Mouse (Mus musculus) forebrain, embryonic 14.5 days (tissue): ENCODE data around the gene Sema6d. TPM values are rescaled to one million over a fixed set of nuclear protein-coding genes. Genes with fewer than 3 reads are reported as not detected.

ENCODE experiments used
- ATAC-seq: fragments of 200-750 bp; cut with Nextera tagmentation; 2 replicates; pipeline ENCODE4 v1.8.0; 2017; ENCODE audit warnings: mild to moderate bottlenecking, moderate library complexity
- DNase-seq: peaks from one replicate; pipeline ENCODE4 v3.0.0-alpha.2; 2015; ENCODE audit warnings: low spot score
- H3K27ac ChIP-seq: fragments of 300-500 bp; sonication (generic); 2 replicates; pipeline ENCODE4 v1.5.1; 2014; ENCODE audit warnings: low read depth, mild to moderate bottlenecking, control low read depth, low read length, moderate library complexity
- H3K27me3 ChIP-seq: fragments of 300-500 bp; sonication (generic); replicated peaks from 2 replicates; pipeline ENCODE4 v1.6.1; 2014; ENCODE audit warnings: low read length, control low read depth, mixed read lengths; ENCODE audit not compliant: control insufficient read depth, insufficient read depth
- H3K36me3 ChIP-seq: fragments of 300-500 bp; sonication (generic); 2 replicates; pipeline ENCODE4 v1.6.1; 2014; ENCODE audit warnings: low read length, control low read depth; ENCODE audit not compliant: control insufficient read depth, insufficient read depth
- H3K4me1 ChIP-seq: fragments of 300-500 bp; sonication (generic); 2 replicates; pipeline ENCODE4 v1.6.1; 2014; ENCODE audit warnings: antibody characterized with exemption, low read length, control low read depth; ENCODE audit not compliant: control insufficient read depth, insufficient read depth
- H3K4me2 ChIP-seq: fragments of 300-500 bp; sonication (generic); 2 replicates; pipeline ENCODE4 v1.6.1; 2014; ENCODE audit warnings: mild to moderate bottlenecking, control low read depth, low read length
- H3K4me3 ChIP-seq: fragments of 300-500 bp; sonication (generic); 2 replicates; pipeline ENCODE4 v1.5.1; 2014; ENCODE audit warnings: low read depth, low read length, control low read depth
- H3K9ac ChIP-seq: fragments of 300-500 bp; sonication (generic); 2 replicates; pipeline ENCODE4 v1.6.1; 2014; ENCODE audit warnings: mild to moderate bottlenecking, low read length, control low read depth, moderate library complexity
- H3K9me3 ChIP-seq: fragments of 300-500 bp; sonication (generic); replicated peaks from 2 replicates; pipeline ENCODE4 v1.6.1; 2016; ENCODE audit warnings: low read length, control low read depth, mixed read lengths; ENCODE audit not compliant: control insufficient read depth
- WGBS: fragments of 180-500 bp; shearing (Covaris S2); extraction: QIAGEN DNeasy Blood & Tissue Kit; methylation state at CpG from one replicate; pipeline ENCODE4 v1.1.7; 2014; 5-methylcytosine and 5-hydroxymethylcytosine counted together
- polyA plus RNA-seq: library from polyadenylated mRNA; unstranded; fragments of >200 nt; fragmentation: Nextera tagmentation; extraction: Ambion mirVana; gene quantifications from 2 replicates; pipeline ENCODE4 v1.2.1, GENCODE M21; 2014

The Sema6d gene
- polyA plus RNA-seq, 1 experiment from 2014 or later = 15.7 TPM

GRCm38 (mm10) chr2:124607986-124608385 is 518.2 kb downstream of the Sema6d start:
- no peak overlapping the region for H3K27ac ChIP-seq
- no peak overlapping the region for H3K4me3 ChIP-seq
- peaks cover 10% of the 10 kb centered on the region for H3K4me1 ChIP-seq
- 81% methylated on average over 5 of the region's 5 CpGs for WGBS
- no peaks in the 10 kb centered on the region for H3K36me3 ChIP-seq
- H3K9me3 ChIP-seq = no peaks in the 10 kb centered on the region
- DNase-seq (no peak), ATAC-seq (no peak)
- H3K4me2 ChIP-seq = no peak overlapping the region
- 0 out of 2 replicates have a peak, but pooled peaks cover 9% of the 10 kb centered on the region for H3K27me3 ChIP-seq
- no peak overlapping the region for H3K9ac ChIP-seq

DNA sequence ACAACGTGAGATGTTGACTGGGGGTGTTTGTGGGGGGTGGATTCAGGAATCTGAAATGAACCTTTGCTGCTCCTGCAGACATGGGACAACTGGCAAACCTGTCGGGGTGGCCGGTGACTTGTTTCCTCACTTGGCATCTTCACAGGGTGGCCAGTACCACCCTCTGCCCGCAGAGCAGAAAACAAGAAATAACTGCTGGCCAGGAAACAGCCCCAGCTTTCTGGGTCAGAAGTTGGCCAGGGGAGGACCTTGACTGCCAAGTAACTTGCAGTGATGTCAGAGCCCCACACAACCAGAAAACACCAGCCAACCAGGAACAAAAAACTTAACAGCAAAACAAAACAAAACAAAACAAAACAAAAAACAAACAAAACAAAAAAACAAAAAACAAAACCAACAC is 518.8 kb downstream of the Sema6d start:
- DNase-seq = no peak
- WGBS = 73% methylated on average over 4 of the region's 4 CpGs

DNA sequence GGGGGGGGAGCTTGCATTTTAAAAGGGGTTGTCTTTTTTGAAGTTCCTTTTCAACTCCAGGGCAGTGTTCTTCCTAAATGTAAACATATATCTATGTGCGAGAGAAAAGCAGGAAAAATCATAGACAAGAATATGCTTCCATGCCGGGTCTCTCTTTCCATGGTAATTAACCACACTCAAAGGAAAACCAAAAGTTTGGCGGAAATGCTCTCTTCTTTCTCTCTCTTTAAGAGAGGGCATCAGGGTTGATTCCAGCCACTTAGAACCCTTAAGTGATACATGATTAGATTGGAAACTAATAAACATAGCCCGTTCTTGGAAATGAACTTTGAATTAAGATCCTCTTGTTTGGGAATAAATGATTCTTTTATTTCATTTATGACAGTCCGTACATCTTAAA is 519.2 kb downstream of the Sema6d start:
- 23% methylated on average over 5 of the region's 5 CpGs for WGBS
- Histone ChIP-seq H3K36me3 (no peaks in the 10 kb centered on the region), H3K27me3 (0 out of 2 replicates have a peak, but pooled peaks cover 9% of the 10 kb centered on the region), H3K4me2 (peak overlapping the region; percentile 91), H3K4me1 (peaks cover 13% of the 10 kb centered on the region), H3K9me3 (no peaks in the 10 kb centered on the region), H3K4me3 (peak overlapping the region; percentile 83; the same call in 1 of the 2 replicates), H3K9ac (no peak overlapping the region), H3K27ac (no peak overlapping the region)
- ATAC-seq = no peak
- no peak for DNase-seq

More for the DNA sequence above, 518.8 kb downstream of the Sema6d start:
- Histone ChIP-seq H3K4me3 (no peak overlapping the region), H3K36me3 (no peaks in the 10 kb centered on the region), H3K4me1 (peaks cover 13% of the 10 kb centered on the region), H3K4me2 (no peak overlapping the region), H3K9ac (no peak overlapping the region), H3K27ac (no peak overlapping the region), H3K27me3 (0 out of 2 replicates have a peak, but pooled peaks cover 9% of the 10 kb centered on the region), H3K9me3 (no peaks in the 10 kb centered on the region)
- no peak for ATAC-seq

GRCm38 (mm10) chr2:124609711-124610585 is 520.2 kb downstream of the Sema6d start:
- H3K4me1 ChIP-seq = peaks cover 13% of the 10 kb centered on the region
- DNase-seq = peak; percentile 79
- H3K4me2 ChIP-seq = peak overlapping the region; percentile 91
- H3K9ac ChIP-seq = peak overlapping the region; percentile 89
- peak overlapping the region; percentile 83 for H3K4me3 ChIP-seq
- peak overlapping the region; percentile 93 for H3K27ac ChIP-seq
- ATAC-seq = peak; percentile 84
- H3K9me3 ChIP-seq = no peaks in the 10 kb centered on the region
- 0 out of 2 replicates have a peak, but pooled peaks cover 9% of the 10 kb centered on the region for H3K27me3 ChIP-seq
- no peaks in the 10 kb centered on the region for H3K36me3 ChIP-seq
- under 1% methylated on average over 59 of the region's 80 CpGs for WGBS

DNA sequence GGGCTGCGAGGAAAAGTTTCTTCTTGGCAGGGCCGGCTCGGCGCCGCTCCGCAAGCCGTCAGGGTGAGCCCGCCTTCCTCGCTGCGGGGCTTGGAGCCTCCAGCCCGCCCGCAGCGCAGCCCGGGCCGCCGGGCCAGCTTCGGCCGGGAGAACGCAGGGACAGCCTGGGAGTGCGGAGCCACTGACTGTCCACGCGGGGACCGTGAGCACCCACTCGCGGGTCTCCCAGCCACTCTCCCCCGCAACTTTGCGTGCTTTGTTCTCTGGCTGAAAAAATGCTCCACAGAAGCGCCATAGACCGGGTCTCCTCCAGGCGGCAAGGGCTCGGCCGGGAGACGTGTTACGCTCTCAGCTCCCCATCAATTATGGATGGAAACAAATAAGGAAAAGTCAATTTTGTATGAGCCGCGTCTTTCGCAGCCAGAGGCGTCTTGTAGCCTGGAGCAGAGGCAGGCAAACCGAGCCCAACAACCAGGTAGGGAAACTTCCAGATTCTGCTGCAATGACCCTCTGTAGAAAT is 520.9 kb downstream of the Sema6d start:
- no peak; the same call in 1 of the 2 replicates for ATAC-seq
- no peaks in the 10 kb centered on the region for H3K9me3 ChIP-seq
- no peak for DNase-seq
- peak overlapping the region; percentile 89 for H3K9ac ChIP-seq
- peaks cover 13% of the 10 kb centered on the region for H3K4me1 ChIP-seq
- H3K4me3 ChIP-seq = peak overlapping the region; percentile 83
- H3K4me2 ChIP-seq = peak overlapping the region; percentile 91
- H3K36me3 ChIP-seq = no peaks in the 10 kb centered on the region
- H3K27ac ChIP-seq = peak overlapping the region; percentile 93
- 0 out of 2 replicates have a peak, but pooled peaks cover 9% of the 10 kb centered on the region for H3K27me3 ChIP-seq
- under 1% methylated on average over 37 of the region's 39 CpGs for WGBS

- no peaks in the 10 kb centered on the region for H3K9me3 ChIP-seq
- ATAC-seq (no peak), DNase-seq (no peak)
- H3K4me3 ChIP-seq = peak overlapping the region; percentile 83
- H3K27me3 ChIP-seq = 0 out of 2 replicates have a peak, but pooled peaks cover 9% of the 10 kb centered on the region
- WGBS = 22% methylated on average over 13 of the region's 13 CpGs
- peaks cover 13% of the 10 kb centered on the region for H3K4me1 ChIP-seq
- H3K36me3 ChIP-seq = no peaks in the 10 kb centered on the region
- H3K9ac ChIP-seq = peak overlapping the region; percentile 89
- peak overlapping the region; percentile 93; the same call in 1 of the 2 replicates for H3K27ac ChIP-seq
- H3K4me2 ChIP-seq = peak overlapping the region; percentile 91
Observed at GRCm38 (mm10) chr2:124611226-124611625, 521.5 kb downstream of the Sema6d start.

DNA sequence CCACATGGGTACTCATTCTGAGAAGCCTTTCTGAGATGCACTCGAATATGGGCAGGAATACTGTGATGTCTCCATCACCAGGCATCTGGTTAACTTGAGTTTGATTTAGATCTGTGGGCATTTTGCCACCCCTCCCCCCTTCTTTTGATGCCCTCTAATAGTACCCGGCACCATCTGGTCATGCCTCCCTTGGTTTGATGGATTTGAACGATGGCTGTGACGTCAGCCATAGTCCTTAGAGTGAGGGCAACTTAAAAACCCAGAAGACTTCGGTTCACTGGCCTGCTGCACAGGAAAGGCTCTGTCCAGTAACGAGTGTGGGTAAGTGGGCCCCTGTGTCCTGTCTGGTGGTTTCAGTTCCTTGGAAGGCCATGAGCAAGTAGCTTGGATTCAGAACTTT is 522.5 kb downstream of the Sema6d start:
- peak; percentile 2; the same call in 1 of the 2 replicates for ATAC-seq
- peak overlapping the region; percentile 89 for H3K9ac ChIP-seq
- DNase-seq = peak; percentile 73
- WGBS = 39% methylated on average over 6 of the region's 6 CpGs
- peak overlapping the region; percentile 91 for H3K4me2 ChIP-seq
- H3K27me3 ChIP-seq = 0 out of 2 replicates have a peak, but pooled peaks cover 8% of the 10 kb centered on the region
- no peaks in the 10 kb centered on the region for H3K36me3 ChIP-seq
- H3K9me3 ChIP-seq = no peaks in the 10 kb centered on the region
- H3K4me3 ChIP-seq = peak overlapping the region; percentile 83
- H3K27ac ChIP-seq = peak overlapping the region; percentile 58; the same call in 1 of the 2 replicates
- peaks cover 13% of the 10 kb centered on the region for H3K4me1 ChIP-seq

- peak overlapping the region; percentile 89 for H3K9ac ChIP-seq
- H3K4me2 ChIP-seq = peak overlapping the region; percentile 91
- 0 out of 2 replicates have a peak, but pooled peaks cover 3% of the 10 kb centered on the region for H3K27me3 ChIP-seq
- no peaks in the 10 kb centered on the region for H3K9me3 ChIP-seq
- H3K4me1 ChIP-seq = peaks cover 13% of the 10 kb centered on the region
- peak overlapping the region; percentile 58; the same call in 1 of the 2 replicates for H3K27ac ChIP-seq
- DNase-seq = no peak
- no peak for ATAC-seq
- H3K4me3 ChIP-seq = peak overlapping the region; percentile 83
- H3K36me3 ChIP-seq = no peaks in the 10 kb centered on the region
- 53% methylated on average over 10 of the region's 10 CpGs for WGBS
Observed at GRCm38 (mm10) chr2:124612727-124613510, 523.1 kb downstream of the Sema6d start.
